Mouse (Mus musculus) stomach, postnatal 0 days (tissue): ENCODE measurements around the gene Pigo.

Experiments
- CTCF ChIP-seq: IDR thresholded peaks from 2 replicates; pipeline ENCODE4 v1.5.1; 2016; ENCODE audit warnings: antibody characterized with exemption, low read depth, mild to moderate bottlenecking, moderate library complexity
- EP300 ChIP-seq: optimal IDR thresholded peaks from 2 replicates; pipeline ENCODE3; 2016; ENCODE audit warnings: antibody characterized with exemption

- TF ChIP-seq EP300 = no peak
- TF ChIP-seq CTCF = no peak
Observed at GRCm38 (mm10) chr4:43046607-43047006, 21.0 kb upstream of the Pigo start.
